ENCODE assay signal across 27 mouse cellular contexts in genomic region chr12:74855666-74856065, GRCm38 (mm10).
DNase-seq lines count a peak whose midpoint lies in the region; ATAC-seq and TF ChIP-seq lines count a peak whose summit lies in the region.
"Had no signal": no experiment of that assay in that cellular context is flagged by ENCODE, and none has a peak within 500 bp of the region (broad histone marks: within the 10 kb centered on the region; RNA-seq: fewer than 3 reads in every experiment).

No protein-coding gene starts in this region.

- H3K4me2 ChIP-seq in hindbrain, postnatal 0 days (ENCODE audit: low read depth, low read length) = no peak overlapping the region
- H3K4me2 ChIP-seq in hindbrain, embryonic 12.5 days (replicated peaks) = no peak overlapping the region
- H3K4me2 ChIP-seq in embryonic facial prominence, embryonic 15.5 days (replicated peaks) = no peak overlapping the region
- H3K4me2 ChIP-seq: embryonic facial prominence, embryonic 13.5 days; heart, embryonic 12.5 days; hindbrain, embryonic 15.5 days; kidney, embryonic 15.5 days; liver, embryonic 15.5 days; lung, embryonic 15.5 days; midbrain, embryonic 11.5 days; neural tube, embryonic 13.5 days had no signal

- H3K36me3 ChIP-seq in hindbrain, postnatal 0 days (ENCODE audit: insufficient read depth, low read length) = no peaks in the 10 kb centered on the region
- no peaks in the 10 kb centered on the region for H3K36me3 ChIP-seq in hindbrain, embryonic 12.5 days
- no peaks in the 10 kb centered on the region for H3K36me3 ChIP-seq in embryonic facial prominence, embryonic 15.5 days
- H3K36me3 ChIP-seq: embryonic facial prominence, embryonic 13.5 days; heart, embryonic 12.5 days; hindbrain, embryonic 15.5 days; kidney, embryonic 15.5 days; liver, embryonic 15.5 days; lung, embryonic 15.5 days; neural tube, embryonic 13.5 days had no signal

- H3K27ac ChIP-seq in hindbrain, postnatal 0 days = no peak overlapping the region
- H3K27ac ChIP-seq in hindbrain, embryonic 12.5 days = no peak overlapping the region
- H3K27ac ChIP-seq in embryonic facial prominence, embryonic 15.5 days (replicated peaks) = no peak overlapping the region
- H3K27ac ChIP-seq: embryonic facial prominence, embryonic 13.5 days; hindbrain, embryonic 15.5 days; kidney, embryonic 15.5 days; liver, embryonic 15.5 days; lung, embryonic 15.5 days; neural tube, embryonic 13.5 days had no signal

- no peak for ATAC-seq in hindbrain, postnatal 0 days
- no peak for ATAC-seq in hindbrain, embryonic 12.5 days (ENCODE audit: low FRiP score)
- ATAC-seq in embryonic facial prominence, embryonic 15.5 days (ENCODE audit: insufficient number of reproducible peaks, low FRiP score, low TSS enrichment, low read depth) = peak; percentile 39; the same call in 1 of the 2 replicates

- H3K9me3 ChIP-seq in hindbrain, postnatal 0 days (ENCODE audit: low read length) = no peaks in the 10 kb centered on the region
- H3K9me3 ChIP-seq in hindbrain, embryonic 12.5 days (replicated peaks) = no peaks in the 10 kb centered on the region
- no peaks in the 10 kb centered on the region for H3K9me3 ChIP-seq in embryonic facial prominence, embryonic 15.5 days (replicated peaks)
- H3K9me3 ChIP-seq: embryonic facial prominence, embryonic 13.5 days; heart, embryonic 12.5 days; hindbrain, embryonic 15.5 days; kidney, embryonic 15.5 days; liver, embryonic 15.5 days; lung, embryonic 15.5 days; neural tube, embryonic 13.5 days had no signal

- WGBS in hindbrain, postnatal 0 days = 41% methylated on average over 2 of the region's 2 CpGs
- 70% methylated on average over 2 of the region's 2 CpGs for WGBS in hindbrain, embryonic 12.5 days
- WGBS in embryonic facial prominence, embryonic 15.5 days = 22% methylated on average over 2 of the region's 2 CpGs

- no peak overlapping the region for H3K9ac ChIP-seq in hindbrain, postnatal 0 days (replicated peaks; ENCODE audit: low read length)
- no peak overlapping the region for H3K9ac ChIP-seq in hindbrain, embryonic 12.5 days
- H3K9ac ChIP-seq in embryonic facial prominence, embryonic 15.5 days = no peak overlapping the region
- H3K9ac ChIP-seq: embryonic facial prominence, embryonic 13.5 days; heart, embryonic 12.5 days; hindbrain, embryonic 15.5 days; kidney, embryonic 15.5 days; liver, embryonic 15.5 days; lung, embryonic 15.5 days; neural tube, embryonic 13.5 days had no signal

- TF ChIP-seq CTCF in hindbrain, postnatal 0 days (IDR thresholded peaks at IDR 0.05; ENCODE audit: low read depth) = no peak

- H3K4me1 ChIP-seq in hindbrain, postnatal 0 days (ENCODE audit: insufficient read depth, low read length) = no peaks in the 10 kb centered on the region
- H3K4me1 ChIP-seq in hindbrain, embryonic 12.5 days = no peaks in the 10 kb centered on the region
- no peaks in the 10 kb centered on the region for H3K4me1 ChIP-seq in embryonic facial prominence, embryonic 15.5 days
- H3K4me1 ChIP-seq: embryonic facial prominence, embryonic 13.5 days; heart, embryonic 12.5 days; kidney, embryonic 15.5 days; liver, embryonic 15.5 days; lung, embryonic 15.5 days had no signal

- peak; percentile 14 to 24 for DNase-seq in cerebellum, postnatal 14 days
- DNase-seq in cerebellum, adult 9-10 months = no peak
- DNase-seq in hindbrain, postnatal 0 days (ENCODE audit: low spot score) = peak; percentile 29
- DNase-seq in 3T3-L1 (ENCODE audit: low read depth, low spot score) = peak; percentile 22
- no peak for DNase-seq in urinary bladder, postnatal 25 days (ENCODE audit: low spot score)
- DNase-seq: adrenal gland, postnatal 25 days; cerebellum, adult 2 months; embryo, embryonic 11 days; gastrocnemius, postnatal 25 days; heart, adult 11 months; kidney, adult 18-20 months; kidney, postnatal 36 days; layer of hippocampus, postnatal 36 days; liver; lung, postnatal 36 days; thymus, adult 2 months; thymus, postnatal 36 days had no signal

- H3K27me3 ChIP-seq in hindbrain, postnatal 0 days (ENCODE audit: insufficient read depth, low read length) = no peaks in the 10 kb centered on the region
- H3K27me3 ChIP-seq in hindbrain, embryonic 12.5 days = no peaks in the 10 kb centered on the region
- no peaks in the 10 kb centered on the region for H3K27me3 ChIP-seq in embryonic facial prominence, embryonic 15.5 days
- H3K27me3 ChIP-seq: embryonic facial prominence, embryonic 13.5 days; heart, embryonic 12.5 days; hindbrain, embryonic 15.5 days; kidney, embryonic 15.5 days; liver, embryonic 15.5 days; lung, embryonic 15.5 days; neural tube, embryonic 13.5 days had no signal

- H3K4me3 ChIP-seq in hindbrain, postnatal 0 days (ENCODE audit: low read length) = no peak overlapping the region
- no peak overlapping the region for H3K4me3 ChIP-seq in hindbrain, embryonic 12.5 days
- no peak overlapping the region for H3K4me3 ChIP-seq in embryonic facial prominence, embryonic 15.5 days (replicated peaks)
- H3K4me3 ChIP-seq: embryonic facial prominence, embryonic 13.5 days; heart, embryonic 12.5 days; hindbrain, embryonic 15.5 days; kidney, embryonic 15.5 days; liver, embryonic 15.5 days; lung, embryonic 15.5 days; neural tube, embryonic 13.5 days had no signal

Comparison
In these comparisons a context has a peak if more than half of its experiments do, and no peak if none do; other contexts are left out.
1. DNase-seq: peak in cerebellum, postnatal 14 days (2 of 2), hindbrain, postnatal 0 days (single experiment) and 3T3-L1 (single experiment); none in cerebellum, adult 9-10 months (single experiment) and urinary bladder, postnatal 25 days (single experiment).